8 mouse cellular contexts compared by ENCODE assay signal in the genomic region with DNA sequence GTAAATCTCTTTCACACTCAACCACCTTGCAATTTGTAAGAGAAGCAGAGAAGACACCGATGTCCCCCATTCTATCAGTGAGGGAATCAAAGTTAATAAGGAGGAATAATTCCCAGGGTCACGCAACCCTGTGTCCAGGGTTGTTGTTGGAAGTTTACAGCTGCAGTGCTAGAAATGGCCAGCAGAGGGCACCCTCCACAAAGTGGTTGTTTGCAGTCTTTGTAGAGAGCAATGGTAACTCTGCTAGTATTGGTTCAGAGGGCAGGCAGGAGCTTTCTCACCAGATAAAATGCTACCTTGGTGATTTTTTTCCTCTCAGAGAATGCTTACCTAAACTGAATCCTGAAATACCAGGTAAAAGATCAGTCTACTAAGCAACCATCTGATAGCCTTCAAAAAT. TPM values are rescaled to one million over a fixed set of nuclear protein-coding genes. Genes with fewer than 3 reads are reported as not detected.
DNase-seq lines count a peak whose midpoint lies in the region; ATAC-seq and TF ChIP-seq lines count a peak whose summit lies in the region.

No protein-coding gene starts in this region.

- no peaks in the 10 kb centered on the region for H3K36me3 ChIP-seq in hindbrain, embryonic 10.5 days
- H3K36me3 ChIP-seq in hindbrain, embryonic 12.5 days, result no peaks in the 10 kb centered on the region
- no peaks in the 10 kb centered on the region for H3K36me3 ChIP-seq in liver, embryonic 14.5 days (replicated peaks; ENCODE audit: control insufficient read depth, insufficient read depth, low read depth)
- no peaks in the 10 kb centered on the region for H3K36me3 ChIP-seq in neural tube, embryonic 14.5 days (ENCODE audit: control insufficient read depth, insufficient read depth, low read length)
- no peaks in the 10 kb centered on the region for H3K36me3 ChIP-seq in testis, adult 2 months (ENCODE audit: control insufficient read depth, insufficient read depth, low read length)

- peak; percentile 88 for DNase-seq in hindbrain, embryonic 10.5 days (ENCODE audit: low spot score)
- peak; percentile 93 to 96 for DNase-seq in cerebellum, postnatal 10 days
- DNase-seq in frontal cortex, postnatal 36 days (ENCODE audit: low spot score in 2 of 2), result peak; percentile 84 to 90
- peak; percentile 91 for DNase-seq in kidney, adult 9 months
- DNase-seq in liver, embryonic 14.5 days (ENCODE audit: low read depth in 3 of 3, low spot score in 3 of 3), result peak in 2 of 3 experiments; percentile 33 to 52

- no peak overlapping the region for H3K9ac ChIP-seq in hindbrain, embryonic 12.5 days
- no peak overlapping the region for H3K9ac ChIP-seq in liver, embryonic 14.5 days (replicated peaks)
- H3K9ac ChIP-seq in neural tube, embryonic 14.5 days (replicated peaks; ENCODE audit: low read depth, low read length), result no peak overlapping the region

- ATAC-seq in hindbrain, embryonic 12.5 days (ENCODE audit: low FRiP score), result no peak
- ATAC-seq in liver, embryonic 14.5 days (ENCODE audit: insufficient read depth), result no peak
- peak; percentile 58; the same call in 1 of the 2 replicates for ATAC-seq in neural tube, embryonic 14.5 days (ENCODE audit: low read depth)

- no peaks in the 10 kb centered on the region for H3K9me3 ChIP-seq in hindbrain, embryonic 10.5 days
- no peaks in the 10 kb centered on the region for H3K9me3 ChIP-seq in hindbrain, embryonic 12.5 days (replicated peaks)
- no peaks in the 10 kb centered on the region for H3K9me3 ChIP-seq in liver, embryonic 14.5 days (ENCODE audit: control insufficient read depth, low read length)
- H3K9me3 ChIP-seq in neural tube, embryonic 14.5 days (ENCODE audit: control insufficient read depth, low read length), result no peaks in the 10 kb centered on the region

- H3K27me3 ChIP-seq in hindbrain, embryonic 10.5 days (ENCODE audit: insufficient read depth, poor library complexity, severe bottlenecking), result peaks cover 6% of the 10 kb centered on the region; the same call in 1 of the 2 replicates
- no peaks in the 10 kb centered on the region for H3K27me3 ChIP-seq in hindbrain, embryonic 12.5 days
- no peaks in the 10 kb centered on the region for H3K27me3 ChIP-seq in liver, embryonic 14.5 days (ENCODE audit: control insufficient read depth, insufficient read depth, low read length)
- H3K27me3 ChIP-seq in neural tube, embryonic 14.5 days (ENCODE audit: control insufficient read depth, insufficient read depth, low read length), result no peaks in the 10 kb centered on the region
- no peaks in the 10 kb centered on the region for H3K27me3 ChIP-seq in testis, adult 2 months (ENCODE audit: control insufficient read depth, insufficient read depth, low read length)

- peaks cover 21% of the 10 kb centered on the region for H3K4me1 ChIP-seq in hindbrain, embryonic 10.5 days (replicated peaks)
- H3K4me1 ChIP-seq in hindbrain, embryonic 12.5 days, result peaks cover 12% of the 10 kb centered on the region
- peaks cover 0 to 8% of the 10 kb centered on the region in 2 experiments; a peak in 2 of 4 replicates for H3K4me1 ChIP-seq in liver, embryonic 14.5 days (replicated peaks; ENCODE audit: control insufficient read depth in 2 of 2, insufficient read depth in 2 of 2, low read length in 1 of 2)
- no peaks in the 10 kb centered on the region for H3K4me1 ChIP-seq in neural tube, embryonic 14.5 days (ENCODE audit: control insufficient read depth, insufficient read depth, low read length)
- peaks cover 2% of the 10 kb centered on the region for H3K4me1 ChIP-seq in testis, adult 2 months (ENCODE audit: control insufficient read depth, insufficient read depth, low read length)

- whole genome bisulfite sequencing in hindbrain, embryonic 10.5 days, result 15% methylated on average over 2 of the region's 2 CpGs
- WGBS in hindbrain, embryonic 12.5 days, result 18% methylated on average over 2 of the region's 2 CpGs
- 27% methylated on average over 2 of the region's 2 CpGs for WGBS in liver, embryonic 14.5 days (ENCODE audit: insufficient replicate concordance)
- 18% methylated on average over 2 of the region's 2 CpGs for WGBS in neural tube, embryonic 14.5 days

- H3K4me3 ChIP-seq in hindbrain, embryonic 10.5 days, result no peak overlapping the region
- no peak overlapping the region for H3K4me3 ChIP-seq in hindbrain, embryonic 12.5 days
- H3K4me3 ChIP-seq in liver, embryonic 14.5 days (ENCODE audit: insufficient read depth in 1 of 2, low read depth in 2 of 2, low read length in 2 of 2), result no peak overlapping the region
- H3K4me3 ChIP-seq in neural tube, embryonic 14.5 days (ENCODE audit: low read depth, low read length), result no peak overlapping the region
- no peak overlapping the region for H3K4me3 ChIP-seq in testis, adult 2 months (ENCODE audit: control insufficient read depth, low read depth, low read length)

- H3K4me2 ChIP-seq in hindbrain, embryonic 12.5 days (replicated peaks), result no peak overlapping the region
- H3K4me2 ChIP-seq in liver, embryonic 14.5 days (ENCODE audit: low read depth), result no peak overlapping the region
- H3K4me2 ChIP-seq in neural tube, embryonic 14.5 days (ENCODE audit: low read depth, low read length), result no peak overlapping the region

- H3K27ac ChIP-seq in hindbrain, embryonic 10.5 days, result no peak overlapping the region
- no peak overlapping the region for H3K27ac ChIP-seq in hindbrain, embryonic 12.5 days
- H3K27ac ChIP-seq in liver, embryonic 14.5 days, result no peak overlapping the region
- H3K27ac ChIP-seq in neural tube, embryonic 14.5 days (ENCODE audit: low read depth, low read length), result no peak overlapping the region
- no peak overlapping the region for H3K27ac ChIP-seq in testis, adult 2 months (ENCODE audit: control insufficient read depth, insufficient read depth, low read depth, low read length)

- peak; percentile 93 for TF ChIP-seq CTCF in liver, embryonic 14.5 days (IDR thresholded peaks at IDR 0.05; ENCODE audit: low read depth)
- TF ChIP-seq CTCF in testis, adult 2 months (IDR thresholded peaks at IDR 0.05; ENCODE audit: control insufficient read depth, insufficient read depth, insufficient replicate concordance, low read depth, low read length), result peak; percentile 63; the same call in 1 of the 2 replicates

- no peak for TF ChIP-seq POLR2A in testis, adult 2 months (IDR thresholded peaks at IDR 0.05; ENCODE audit: control insufficient read depth, low read depth, low read length)

- no peak for TF ChIP-seq EP300 in liver, embryonic 14.5 days (IDR thresholded peaks at IDR 0.05; ENCODE audit: low read depth)

RNA-seq across cellular contexts. Expression of gene Bcar3, which starts 18.1 kb away (rescaled TPM):
- 10.5 and 11.8 TPM in 2 replicates for polyA plus RNA-seq in hindbrain, embryonic 10.5 days (2016; fragmentation: Nextera tagmentation; extraction: Ambion mirVana)
- polyA plus RNA-seq in hindbrain, embryonic 12.5 days (2016; fragmentation: Nextera tagmentation; extraction: Ambion mirVana), result 8.1 and 8.8 TPM in 2 replicates
- polyA plus RNA-seq in liver, embryonic 14.5 days (2012; rRNA removed), result 3.5 and 4.2 TPM in 2 replicates
- polyA plus RNA-seq in liver, embryonic 14.5 days (2014; fragmentation: Nextera tagmentation; extraction: Ambion mirVana), result 3.1 and 3.5 TPM in 2 replicates
- 4.4 and 6.3 TPM in 2 replicates for polyA plus RNA-seq in neural tube, embryonic 14.5 days (2014; fragmentation: Nextera tagmentation; extraction: Ambion mirVana)
- polyA plus RNA-seq in testis, adult 2 months (2012; rRNA removed), result 11.2 and 12.5 TPM in 2 replicates

RNA-seq across cellular contexts. Expression of gene Dnttip2, which starts 37.9 kb away (rescaled TPM):
- 65.0 and 83.1 TPM in 2 replicates for polyA plus RNA-seq in hindbrain, embryonic 10.5 days (2016; fragmentation: Nextera tagmentation; extraction: Ambion mirVana)
- polyA plus RNA-seq in hindbrain, embryonic 12.5 days (2016; fragmentation: Nextera tagmentation; extraction: Ambion mirVana), result 70.1 and 75.0 TPM in 2 replicates
- 12.2 and 24.0 TPM in 2 replicates for polyA plus RNA-seq in liver, embryonic 14.5 days (2012; rRNA removed)
- polyA plus RNA-seq in liver, embryonic 14.5 days (2014; fragmentation: Nextera tagmentation; extraction: Ambion mirVana), result 36.5 and 37.0 TPM in 2 replicates
- polyA plus RNA-seq in neural tube, embryonic 14.5 days (2014; fragmentation: Nextera tagmentation; extraction: Ambion mirVana), result 48.2 and 54.3 TPM in 2 replicates
- polyA plus RNA-seq in testis, adult 2 months (2012; rRNA removed), result 13.1 and 14.2 TPM in 2 replicates

Comparison
In these comparisons a context has a peak if more than half of its experiments do, and no peak if none do; other contexts are left out.
1. DNase-seq: peak in every context shown above with its lines; median percentile 94 in cerebellum, postnatal 10 days; 91 in kidney, adult 9 months; 88 in hindbrain, embryonic 10.5 days; 87 in frontal cortex, postnatal 36 days; 42 in liver, embryonic 14.5 days.